In genomic region chr3:88648452-88649168, GRCm38 (mm10) we compare ENCODE assay signal across 24 mouse cellular contexts. TPM values are rescaled to one million over a fixed set of nuclear protein-coding genes. Genes with fewer than 3 reads are reported as not detected.
DNase-seq lines count a peak whose midpoint lies in the region; ATAC-seq lines count a peak whose summit lies in the region.
"Had no signal": no experiment of that assay in that cellular context is flagged by ENCODE, and none has a peak within 500 bp of the region (broad histone marks: within the 10 kb centered on the region; RNA-seq: fewer than 3 reads in every experiment).

No protein-coding gene starts in this region.

- 81% methylated on average over 12 of the region's 12 CpGs for WGBS in heart, embryonic 10.5 days
- 89% methylated on average over 12 of the region's 12 CpGs for WGBS in neural tube, embryonic 13.5 days
- WGBS in neural tube, embryonic 15.5 days = 87% methylated on average over 12 of the region's 12 CpGs

- H3K9ac ChIP-seq in neural tube, embryonic 13.5 days = no peak overlapping the region
- H3K9ac ChIP-seq in neural tube, embryonic 15.5 days (replicated peaks) = no peak overlapping the region
- H3K9ac ChIP-seq: embryonic facial prominence, embryonic 13.5 days; kidney, embryonic 15.5 days; liver, embryonic 14.5 days; midbrain, embryonic 13.5 days had no signal

- no peak overlapping the region for H3K4me2 ChIP-seq in neural tube, embryonic 13.5 days
- H3K4me2 ChIP-seq in neural tube, embryonic 15.5 days = no peak overlapping the region
- H3K4me2 ChIP-seq: embryonic facial prominence, embryonic 13.5 days; kidney, embryonic 15.5 days; midbrain, embryonic 13.5 days had no signal

- no peak overlapping the region for H3K4me3 ChIP-seq in heart, embryonic 10.5 days
- no peak overlapping the region for H3K4me3 ChIP-seq in neural tube, embryonic 13.5 days
- H3K4me3 ChIP-seq in neural tube, embryonic 15.5 days (replicated peaks) = no peak overlapping the region
- H3K4me3 ChIP-seq: embryonic facial prominence, embryonic 13.5 days; kidney, embryonic 15.5 days; left cerebral cortex, adult 2 months; midbrain, embryonic 13.5 days had no signal

- peak; percentile 48 for DNase-seq in adrenal gland, postnatal 14 days
- DNase-seq in adrenal gland, postnatal 4 days (ENCODE audit: low spot score in 2 of 2) = no peak
- DNase-seq in heart, embryonic 10.5 days (ENCODE audit: low spot score) = peak; percentile 73
- DNase-seq in heart, adult 8-10 months (ENCODE audit: low spot score) = no peak
- no peak for DNase-seq in neural tube, embryonic 10.5 days (ENCODE audit: extremely low spot score, low spot score)
- no peak for DNase-seq in cerebellum, adult 18-20 months
- DNase-seq: cerebellum, adult 2 months; gastrocnemius, postnatal 25 days; lung, postnatal 36 days; thymus, postnatal 36 days had no signal

- peaks cover 10% of the 10 kb centered on the region; the same call in 1 of the 2 replicates for H3K4me1 ChIP-seq in heart, embryonic 10.5 days
- H3K4me1 ChIP-seq in neural tube, embryonic 13.5 days (replicated peaks) = no peaks in the 10 kb centered on the region; the same call in 1 of the 2 replicates
- H3K4me1 ChIP-seq in neural tube, embryonic 15.5 days = 0 out of 2 replicates have a peak, but pooled peaks cover 8% of the 10 kb centered on the region
- H3K4me1 ChIP-seq: midbrain, embryonic 13.5 days had no signal

- H3K27ac ChIP-seq in heart, embryonic 10.5 days = no peak overlapping the region
- H3K27ac ChIP-seq in neural tube, embryonic 13.5 days (replicated peaks) = peak overlapping the region; percentile 62; the same call in 1 of the 2 replicates
- H3K27ac ChIP-seq in neural tube, embryonic 15.5 days (replicated peaks) = peak overlapping the region; percentile 48; the same call in 1 of the 2 replicates
- H3K27ac ChIP-seq: embryonic facial prominence, embryonic 13.5 days; kidney, embryonic 15.5 days; liver, embryonic 14.5 days; midbrain, embryonic 13.5 days had no signal

- no peaks in the 10 kb centered on the region for H3K27me3 ChIP-seq in heart, embryonic 10.5 days (ENCODE audit: insufficient read depth, poor library complexity, severe bottlenecking)
- H3K27me3 ChIP-seq in neural tube, embryonic 13.5 days = no peaks in the 10 kb centered on the region
- no peaks in the 10 kb centered on the region for H3K27me3 ChIP-seq in neural tube, embryonic 15.5 days (replicated peaks)
- H3K27me3 ChIP-seq: embryonic facial prominence, embryonic 13.5 days; kidney, embryonic 15.5 days; midbrain, embryonic 13.5 days; Patski had no signal

- no peaks in the 10 kb centered on the region for H3K9me3 ChIP-seq in heart, embryonic 10.5 days
- H3K9me3 ChIP-seq in neural tube, embryonic 13.5 days = no peaks in the 10 kb centered on the region
- H3K9me3 ChIP-seq in neural tube, embryonic 15.5 days (replicated peaks) = no peaks in the 10 kb centered on the region
- H3K9me3 ChIP-seq: embryonic facial prominence, embryonic 13.5 days; kidney, embryonic 15.5 days; midbrain, embryonic 13.5 days had no signal

- peaks cover 58% of the 10 kb centered on the region for H3K36me3 ChIP-seq in heart, embryonic 10.5 days
- H3K36me3 ChIP-seq in neural tube, embryonic 13.5 days = peaks cover 61% of the 10 kb centered on the region
- H3K36me3 ChIP-seq in neural tube, embryonic 15.5 days = peaks cover 45% of the 10 kb centered on the region

- ATAC-seq in neural tube, embryonic 13.5 days (ENCODE audit: low read depth) = no peak
- ATAC-seq in neural tube, embryonic 15.5 days (ENCODE audit: low FRiP score) = no peak
- ATAC-seq: inflammation-experienced regulatory T-cells, adult 6 months; midbrain, embryonic 13.5 days; Patski had no signal

RNA-seq across cellular contexts. Expression of gene Rxfp4, which starts 4.3 kb away (rescaled TPM):
- total RNA-seq in adrenal gland, postnatal 14 days (2021) = not detected in 2 replicates
- not detected for total RNA-seq in adrenal gland, postnatal 4 days (2021)
- not detected in 2 replicates for polyA plus RNA-seq in heart, embryonic 10.5 days (2016; fragmentation: Nextera tagmentation; extraction: Ambion mirVana)
- under 1 TPM in 1 of 4 experiments, not detected in 3; 0.23 TPM for total RNA-seq in heart, adult 8-10 months (2022)
- not detected in 2 replicates for polyA plus RNA-seq in neural tube, embryonic 13.5 days (2015; fragmentation: Nextera tagmentation; extraction: Ambion mirVana)
- polyA plus RNA-seq in neural tube, embryonic 15.5 days (2015; fragmentation: Nextera tagmentation; extraction: Ambion mirVana) = not detected in 2 replicates
- total RNA-seq: common myeloid progenitor, adult 5-6 weeks; gastrocnemius, postnatal 25 days; layer of hippocampus, adult 18-20 months; left cerebral cortex, adult 2 months had no signal
- polyA plus RNA-seq: cerebellum, adult 2 months; embryonic facial prominence, embryonic 13.5 days; heart, postnatal 0 days; inflammation-experienced regulatory T-cells, adult 6 months; kidney, embryonic 15.5 days; limb, embryonic 11.5 days; liver, embryonic 14.5 days; midbrain, embryonic 13.5 days; neural tube, embryonic 11.5 days; Patski had no signal

RNA-seq across cellular contexts. Expression of gene Khdc4, which starts 37.0 kb away (rescaled TPM):
- 56.1 and 62.8 TPM in 2 replicates for total RNA-seq in adrenal gland, postnatal 14 days (2021)
- 10 to 100 TPM; 88.1 to 93.5 TPM for total RNA-seq in adrenal gland, postnatal 4 days (2021)
- polyA plus RNA-seq in heart, embryonic 10.5 days (2016; fragmentation: Nextera tagmentation; extraction: Ambion mirVana) = 73.3 and 87.3 TPM in 2 replicates
- total RNA-seq in heart, adult 8-10 months (2022) = 10 to 100 TPM; 26.3 to 31.5 (median 27.8) TPM
- polyA plus RNA-seq in neural tube, embryonic 13.5 days (2015; fragmentation: Nextera tagmentation; extraction: Ambion mirVana) = 95.0 and 104 TPM in 2 replicates
- 85.9 and 87.4 TPM in 2 replicates for polyA plus RNA-seq in neural tube, embryonic 15.5 days (2015; fragmentation: Nextera tagmentation; extraction: Ambion mirVana)

RNA-seq across cellular contexts. Expression of gene Arhgef2, which starts 42.8 kb away (rescaled TPM):
- total RNA-seq in adrenal gland, postnatal 14 days (2021) = 36.9 and 67.6 TPM in 2 replicates
- 10 to 100 TPM; 65.7 to 77.0 TPM for total RNA-seq in adrenal gland, postnatal 4 days (2021)
- 82.5 and 108 TPM in 2 replicates for polyA plus RNA-seq in heart, embryonic 10.5 days (2016; fragmentation: Nextera tagmentation; extraction: Ambion mirVana)
- 10 to 100 TPM; 38.8 to 45.9 (median 41.4) TPM for total RNA-seq in heart, adult 8-10 months (2022)
- 146 and 157 TPM in 2 replicates for polyA plus RNA-seq in neural tube, embryonic 13.5 days (2015; fragmentation: Nextera tagmentation; extraction: Ambion mirVana)
- polyA plus RNA-seq in neural tube, embryonic 15.5 days (2015; fragmentation: Nextera tagmentation; extraction: Ambion mirVana) = 97.4 and 104 TPM in 2 replicates

Comparison
In these comparisons a context has a peak if more than half of its experiments do, and no peak if none do; other contexts are left out.
1. DNase-seq: peak in adrenal gland, postnatal 14 days (single experiment) and heart, embryonic 10.5 days (single experiment); none in adrenal gland, postnatal 4 days (0 of 2), heart, adult 8-10 months (single experiment), neural tube, embryonic 10.5 days (single experiment) and cerebellum, adult 18-20 months (0 of 2).